Mouse (Mus musculus) frontal cortex, postnatal 25 days (tissue): Measurements from ENCODE around the gene Lrrc1.

Experiments
- DNase-seq, 2 experiments: peaks; one replicate each; pipeline ENCODE4 v3.0.0; 2022; ENCODE audit warnings: low spot score in 2 of 2

Gene Lrrc1

GRCm38 (mm10) chr9:77543351-77544321 is 1.0 kb downstream of the Lrrc1 start:
- peak in 1 of 2 experiments; percentile 8 for DNase-seq

- DNase-seq, result no peak
These were observed 3.1 kb downstream of the Lrrc1 start for GRCm38 (mm10) chr9:77541556-77541955.

GRCm38 (mm10) chr9:77539232-77539631 is 5.4 kb downstream of the Lrrc1 start:
- DNase-seq, result no peak

GRCm38 (mm10) chr9:77537357-77537756 is 7.3 kb downstream of the Lrrc1 start:
- DNase-seq, result no peak

GRCm38 (mm10) chr9:77536832-77537231 is 7.8 kb downstream of the Lrrc1 start:
- DNase-seq, result no peak

- DNase-seq, result no peak
These were observed 8.4 kb downstream of the Lrrc1 start for GRCm38 (mm10) chr9:77536286-77536685.

- no peak for DNase-seq
These were observed 9.5 kb downstream of the Lrrc1 start for GRCm38 (mm10) chr9:77535021-77535744.

- DNase-seq, result no peak
These were observed 16.2 kb downstream of the Lrrc1 start for GRCm38 (mm10) chr9:77528379-77529041.

GRCm38 (mm10) chr9:77527170-77527569 is 17.5 kb downstream of the Lrrc1 start:
- DNase-seq, result no peak

- DNase-seq, result no peak
These were observed 18.0 kb downstream of the Lrrc1 start for GRCm38 (mm10) chr9:77526715-77527114.

- no peak for DNase-seq
These were observed 18.9 kb downstream of the Lrrc1 start for GRCm38 (mm10) chr9:77525595-77526295.

- no peak for DNase-seq
These were observed 20.9 kb downstream of the Lrrc1 start for GRCm38 (mm10) chr9:77523793-77524192.

- no peak for DNase-seq
These were observed 22.2 kb downstream of the Lrrc1 start for GRCm38 (mm10) chr9:77522476-77522875.

- DNase-seq, result no peak
These were observed 25.5 kb downstream of the Lrrc1 start for GRCm38 (mm10) chr9:77519198-77519597.

- DNase-seq, result no peak
These were observed 27.8 kb downstream of the Lrrc1 start for GRCm38 (mm10) chr9:77516782-77517364.

- no peak for DNase-seq
These were observed 30.8 kb downstream of the Lrrc1 start for GRCm38 (mm10) chr9:77513892-77514291.

- DNase-seq, result no peak
These were observed 32.5 kb downstream of the Lrrc1 start for GRCm38 (mm10) chr9:77512220-77512619.

- no peak for DNase-seq
These were observed 34.1 kb downstream of the Lrrc1 start for GRCm38 (mm10) chr9:77510574-77510973.

GRCm38 (mm10) chr9:77507743-77508394 is 36.8 kb downstream of the Lrrc1 start:
- no peak for DNase-seq

- no peak for DNase-seq
These were observed 41.9 kb downstream of the Lrrc1 start for GRCm38 (mm10) chr9:77502548-77503438.
